Mouse (Mus musculus): Measurements from ENCODE around the gene Gabra5. TPM values are rescaled to one million over a fixed set of nuclear protein-coding genes. Genes with fewer than 3 reads are reported as not detected.

Gene Gabra5
- total RNA-seq (2023): not detected

GRCm38 (mm10) chr7:57509681-57510141 lies at the start of gene Gabra5:
TSS of gene Gabra5 (minus strand) at chr7:57510059.

GRCm38 (mm10) chr7:57419392-57419791 lies 90.5 kb downstream of the Gabra5 start, which contains the start of gene Gabrb3:
TSS of gene Gabrb3 (plus strand) at chr7:57419692.

GRCm38 (mm10) chr7:57386517-57387340 lies 123.1 kb downstream of the Gabra5 start, which contains the start of gene Gabrg3:
TSS of gene Gabrg3 (minus strand) at chr7:57387188.

Other genes with a start within 250 kb of the Gabra5 start
- not detected for gene Gabrg3, start 122.9 kb downstream of the Gabra5 start, total RNA-seq (2023)
- not detected for gene Gabrb3, start 90.4 kb downstream of the Gabra5 start, total RNA-seq (2023)